Mouse (Mus musculus) forebrain, embryonic 16.5 days (tissue): ENCODE results near the gene Eno1. TPM values are rescaled to one million over a fixed set of nuclear protein-coding genes. Genes with fewer than 3 reads are reported as not detected.

Source experiments
- polyA plus RNA-seq: library from polyadenylated mRNA; unstranded; fragments of >200 nt; fragmentation: Nextera tagmentation; extraction: Ambion mirVana; gene quantifications from 2 replicates; pipeline ENCODE4 v1.2.1, GENCODE M21; 2015

Gene Eno1
- polyA plus RNA-seq, 1 experiment from 2014 or later = 979 TPM

Other genes starting within 250 kb of the Eno1 start
- gene H6pd, start 227.7 kb upstream of the Eno1 start, polyA plus RNA-seq = 2.1 TPM in 2 replicates
- 0.14 and 0.25 TPM in 2 replicates for gene Gpr157, start 149.4 kb upstream of the Eno1 start, polyA plus RNA-seq
- 2.6 and 2.7 TPM in 2 replicates for gene Slc2a5, start 117.4 kb upstream of the Eno1 start, polyA plus RNA-seq
- gene Slc2a7, start 87.7 kb upstream of the Eno1 start, polyA plus RNA-seq = not detected in 2 replicates
- not detected in 2 replicates for gene Car6, start 35.4 kb upstream of the Eno1 start, polyA plus RNA-seq
- gene Rere, start 44.9 kb downstream of the Eno1 start, polyA plus RNA-seq = 25.2 and 34.5 TPM in 2 replicates